Mouse (Mus musculus): ENCODE data around the gene Sap25. TPM values are rescaled to one million over a fixed set of nuclear protein-coding genes. Genes with fewer than 3 reads are reported as not detected.

Gene Sap25
- total RNA-seq, 2 experiments from 2014 or later = 18.0 to 29.5 TPM

Other genes starting within 250 kb of the Sap25 start
- 0.10 and 0.47 TPM in 2 replicates for gene Zan, start 164.3 kb upstream of the Sap25 start, total RNA-seq (2015)
- under 0.01 and 0.14 TPM in 2 replicates for gene Zan, start 164.3 kb upstream of the Sap25 start, total RNA-seq (2017)
- gene Pop7, start 138.8 kb upstream of the Sap25 start, total RNA-seq (2015) = 31.9 and 35.0 TPM in 2 replicates
- 22.7 and 29.2 TPM in 2 replicates for gene Pop7, start 138.8 kb upstream of the Sap25 start, total RNA-seq (2017)
- 7.1 and 8.6 TPM in 2 replicates for gene Gigyf1, start 122.8 kb upstream of the Sap25 start, total RNA-seq (2015)
- 4.7 and 7.2 TPM in 2 replicates for gene Gigyf1, start 122.8 kb upstream of the Sap25 start, total RNA-seq (2017)
- not detected in 2 replicates for gene Epo, start 108.1 kb upstream of the Sap25 start, total RNA-seq (2015)
- not detected in 2 replicates for gene Epo, start 108.1 kb upstream of the Sap25 start, total RNA-seq (2017)
- 193 and 223 TPM in 2 replicates for gene Gnb2, start 107.8 kb upstream of the Sap25 start, total RNA-seq (2015)
- gene Gnb2, start 107.8 kb upstream of the Sap25 start, total RNA-seq (2017) = 187 and 251 TPM in 2 replicates
- not detected in 2 replicates for gene Actl6b, start 87.8 kb upstream of the Sap25 start, total RNA-seq (2015)
- not detected in 2 replicates for gene Actl6b, start 87.8 kb upstream of the Sap25 start, total RNA-seq (2017)
- gene Tfr2, start 71.5 kb upstream of the Sap25 start, total RNA-seq (2015) = 14.1 and 20.7 TPM in 2 replicates
- gene Tfr2, start 71.5 kb upstream of the Sap25 start, total RNA-seq (2017) = 13.2 and 23.4 TPM in 2 replicates
- 95.4 and 97.5 TPM in 2 replicates for gene Mospd3, start 40.3 kb upstream of the Sap25 start, total RNA-seq (2015)
- gene Mospd3, start 40.3 kb upstream of the Sap25 start, total RNA-seq (2017) = 3.6 and 5.5 TPM in 2 replicates
- not detected in 2 replicates for gene Pcolce, start 27.6 kb upstream of the Sap25 start, total RNA-seq (2015)
- not detected in 2 replicates for gene Pcolce, start 27.6 kb upstream of the Sap25 start, total RNA-seq (2017)
- not detected in 2 replicates for gene Fbxo24, start 12.3 kb upstream of the Sap25 start, total RNA-seq (2015)
- gene Fbxo24, start 12.3 kb upstream of the Sap25 start, total RNA-seq (2017) = 0.21 TPM in 1 of 2 replicates, not detected in the other
- 37.8 and 38.0 TPM in 2 replicates for gene Lrch4, start 12.2 kb upstream of the Sap25 start, total RNA-seq (2015)
- gene Lrch4, start 12.2 kb upstream of the Sap25 start, total RNA-seq (2017) = 27.3 and 29.5 TPM in 2 replicates
- gene Gm20605, start 12.2 kb upstream of the Sap25 start, total RNA-seq (2015) = 5.5 and 8.3 TPM in 2 replicates
- 4.3 and 8.0 TPM in 2 replicates for gene Gm20605, start 12.2 kb upstream of the Sap25 start, total RNA-seq (2017)
- not detected in 2 replicates for gene Irs3, start 4.4 kb downstream of the Sap25 start, total RNA-seq (2015)
- gene Irs3, start 4.4 kb downstream of the Sap25 start, total RNA-seq (2017) = not detected in 2 replicates
- 8.6 and 9.8 TPM in 2 replicates for gene Agfg2, start 43.4 kb downstream of the Sap25 start, total RNA-seq (2015)
- gene Agfg2, start 43.4 kb downstream of the Sap25 start, total RNA-seq (2017) = 10.5 and 14.2 TPM in 2 replicates
- 0.02 and 0.05 TPM in 2 replicates for gene Nyap1, start 100.3 kb downstream of the Sap25 start, total RNA-seq (2015)
- 0.07 and 0.17 TPM in 2 replicates for gene Nyap1, start 100.3 kb downstream of the Sap25 start, total RNA-seq (2017)
- 39.6 and 58.5 TPM in 2 replicates for gene Tsc22d4, start 104.4 kb downstream of the Sap25 start, total RNA-seq (2015)
- gene Tsc22d4, start 104.4 kb downstream of the Sap25 start, total RNA-seq (2017) = 92.1 and 96.5 TPM in 2 replicates
- gene Ppp1r35, start 137.5 kb downstream of the Sap25 start, total RNA-seq (2015) = 64.5 and 77.4 TPM in 2 replicates
- 38.4 and 38.6 TPM in 2 replicates for gene Ppp1r35, start 137.5 kb downstream of the Sap25 start, total RNA-seq (2017)
- 34.6 and 37.4 TPM in 2 replicates for gene Mepce, start 146.3 kb downstream of the Sap25 start, total RNA-seq (2015)
- 13.8 and 16.7 TPM in 2 replicates for gene Mepce, start 146.3 kb downstream of the Sap25 start, total RNA-seq (2017)
- gene Zcwpw1, start 146.5 kb downstream of the Sap25 start, total RNA-seq (2015) = 6.2 and 9.1 TPM in 2 replicates
- 10.5 and 11.8 TPM in 2 replicates for gene Zcwpw1, start 146.5 kb downstream of the Sap25 start, total RNA-seq (2017)
- gene Pilra, start 194.9 kb downstream of the Sap25 start, total RNA-seq (2015) = 6.8 and 10.5 TPM in 2 replicates
- gene Pilra, start 194.9 kb downstream of the Sap25 start, total RNA-seq (2017) = 6.7 and 6.9 TPM in 2 replicates
- gene Pilrb1, start 216.8 kb downstream of the Sap25 start, total RNA-seq (2015) = 15.7 and 16.8 TPM in 2 replicates
- 11.6 and 19.9 TPM in 2 replicates for gene Pilrb1, start 216.8 kb downstream of the Sap25 start, total RNA-seq (2017)
- gene Pilrb2, start 230.5 kb downstream of the Sap25 start, total RNA-seq (2015) = 20.2 and 43.2 TPM in 2 replicates
- gene Pilrb2, start 230.5 kb downstream of the Sap25 start, total RNA-seq (2017) = 9.6 and 14.9 TPM in 2 replicates